Mouse (Mus musculus) neural tube, embryonic 13.5 days (tissue): ENCODE data around the gene Gpr12. TPM values are rescaled to one million over a fixed set of nuclear protein-coding genes. Genes with fewer than 3 reads are reported as not detected.
A peak's percentile ranks its signal among the peaks of the same experiment; 100 is the strongest.
"Not testable (repeated sequence)": the region's sequence is repeated elsewhere in the genome, so short reads cannot be mapped to it uniquely, and the experiment has no call there.

ENCODE experiments used
- ATAC-seq: fragments of 200-750 bp; cut with Nextera tagmentation; 2 replicates; pipeline ENCODE4 v1.8.0; 2017; ENCODE audit warnings: low read depth, mild to moderate bottlenecking, moderate TSS enrichment, moderate library complexity
- H3K27ac ChIP-seq: fragments of 300-500 bp; sonication (generic); replicated peaks from 2 replicates; pipeline ENCODE4 v1.5.1; 2015; ENCODE audit warnings: moderate library complexity, mild to moderate bottlenecking, inconsistent platforms
- H3K27me3 ChIP-seq: fragments of 300-500 bp; sonication (generic); 2 replicates; pipeline ENCODE4 v1.6.1; 2015; ENCODE audit warnings: mild to moderate bottlenecking, inconsistent platforms
- H3K36me3 ChIP-seq: fragments of 300-500 bp; sonication (generic); 2 replicates; pipeline ENCODE4 v1.6.1; 2015; ENCODE audit warnings: mild to moderate bottlenecking, inconsistent platforms
- H3K4me1 ChIP-seq: fragments of 300-500 bp; sonication (generic); replicated peaks from 2 replicates; pipeline ENCODE4 v1.6.1; 2015; ENCODE audit warnings: inconsistent platforms
- H3K4me2 ChIP-seq: fragments of 300-500 bp; sonication (generic); 2 replicates; pipeline ENCODE4 v1.6.1; 2015; ENCODE audit warnings: inconsistent platforms, mild to moderate bottlenecking, moderate library complexity
- H3K4me3 ChIP-seq: fragments of 300-500 bp; sonication (generic); 2 replicates; pipeline ENCODE4 v1.5.1; 2015; ENCODE audit warnings: mild to moderate bottlenecking, inconsistent platforms
- H3K9ac ChIP-seq: fragments of 300-500 bp; sonication (generic); 2 replicates; pipeline ENCODE4 v1.6.1; 2015; ENCODE audit warnings: moderate library complexity, mild to moderate bottlenecking, inconsistent platforms
- H3K9me3 ChIP-seq: fragments of 300-500 bp; sonication (generic); 2 replicates; pipeline ENCODE4 v1.6.1; 2016; ENCODE audit warnings: inconsistent platforms
- WGBS: fragments of 180-500 bp; shearing (Covaris S2); methylation state at CpG from one replicate; pipeline ENCODE4 v1.1.7; 2015; 5-methylcytosine and 5-hydroxymethylcytosine counted together
- polyA plus RNA-seq: library from polyadenylated mRNA; unstranded; fragments of >200 nt; fragmentation: Nextera tagmentation; extraction: Ambion mirVana; gene quantifications from 2 replicates; pipeline ENCODE4 v1.2.1, GENCODE M21; 2015

The Gpr12 gene
- polyA plus RNA-seq, 1 experiment from 2014 or later, result 8.8 TPM

GRCm38 (mm10) chr5:146584156-146584477, 922 bp downstream of the Gpr12 start:
- Histone ChIP-seq H3K4me3 (peak overlapping the region; percentile 59), H3K9me3 (no peaks in the 10 kb centered on the region), H3K4me2 (peak overlapping the region; percentile 86), H3K9ac (peak overlapping the region; percentile 70), H3K27ac (no peak overlapping the region), H3K27me3 (peaks cover 83% of the 10 kb centered on the region), H3K36me3 (no peaks in the 10 kb centered on the region), H3K4me1 (peaks cover 24% of the 10 kb centered on the region)
- 8% methylated on average over 10 of the region's 10 CpGs for WGBS
- ATAC-seq, result no peak; the same call in 1 of the 2 replicates

GRCm38 (mm10) chr5:146576668-146577067, 8.4 kb downstream of the Gpr12 start:
- 0 out of 2 replicates have a peak, but pooled peaks cover 4% of the 10 kb centered on the region for H3K9me3 ChIP-seq
- H3K27me3 ChIP-seq, result peaks cover 14% of the 10 kb centered on the region
- no peaks in the 10 kb centered on the region for H3K4me1 ChIP-seq
- no peak overlapping the region for H3K4me3 ChIP-seq
- H3K36me3 ChIP-seq, result no peaks in the 10 kb centered on the region
- H3K27ac ChIP-seq, result no peak overlapping the region
- no peak for ATAC-seq
- 89% methylated on average over 3 of the region's 3 CpGs for WGBS
- no peak overlapping the region for H3K9ac ChIP-seq
- no peak overlapping the region for H3K4me2 ChIP-seq

- not testable (repeated sequence) for H3K9ac ChIP-seq, H3K36me3 ChIP-seq, H3K27me3 ChIP-seq, H3K4me1 ChIP-seq, ATAC-seq, H3K9me3 ChIP-seq, H3K27ac ChIP-seq, H3K4me2 ChIP-seq, H3K4me3 ChIP-seq
- WGBS, result 87% methylated on average over 4 of the region's 4 CpGs
These were observed 12.3 kb downstream of the Gpr12 start for GRCm38 (mm10) chr5:146572735-146573042.

GRCm38 (mm10) chr5:146571830-146572734, 13.0 kb downstream of the Gpr12 start:
- not testable (repeated sequence) for H3K4me3 ChIP-seq, H3K9me3 ChIP-seq, H3K27ac ChIP-seq, ATAC-seq, H3K4me2 ChIP-seq, H3K9ac ChIP-seq, H3K36me3 ChIP-seq, H3K4me1 ChIP-seq, H3K27me3 ChIP-seq
- WGBS, result 61% methylated on average over 6 of the region's 6 CpGs

GRCm38 (mm10) chr5:146570179-146570578, 14.9 kb downstream of the Gpr12 start:
- 85% methylated on average over 6 of the region's 6 CpGs for WGBS
- H3K4me3 ChIP-seq, H3K27ac ChIP-seq: not testable (repeated sequence)

GRCm38 (mm10) chr5:146567054-146567453, 18.0 kb downstream of the Gpr12 start:
- 58% methylated on average over 4 of the region's 4 CpGs for WGBS
- 0 out of 2 replicates have a peak, but pooled peaks have one; percentile 11 for ATAC-seq
- H3K4me3 ChIP-seq, result no peak overlapping the region

More at GRCm38 (mm10) chr5:146570179-146570578, 14.9 kb downstream of the Gpr12 start:
- H3K9me3 ChIP-seq, H3K4me1 ChIP-seq, H3K27me3 ChIP-seq, H3K4me2 ChIP-seq, ATAC-seq, H3K9ac ChIP-seq, H3K36me3 ChIP-seq: not testable (repeated sequence)

GRCm38 (mm10) chr5:146564259-146564658, 20.8 kb downstream of the Gpr12 start:
- no peak for ATAC-seq
- Histone ChIP-seq H3K4me2 (no peak overlapping the region), H3K4me1 (no peaks in the 10 kb centered on the region), H3K27ac (no peak overlapping the region), H3K9ac (no peak overlapping the region), H3K4me3 (no peak overlapping the region), H3K9me3 (no peaks in the 10 kb centered on the region), H3K27me3 (no peaks in the 10 kb centered on the region), H3K36me3 (no peaks in the 10 kb centered on the region)
- WGBS, result 81% methylated on average over 1 of the region's 1 CpGs

More at GRCm38 (mm10) chr5:146567054-146567453, 18.0 kb downstream of the Gpr12 start:
- Histone ChIP-seq H3K27me3 (no peaks in the 10 kb centered on the region), H3K4me1 (no peaks in the 10 kb centered on the region), H3K36me3 (no peaks in the 10 kb centered on the region), H3K27ac (no peak overlapping the region), H3K9ac (no peak overlapping the region), H3K9me3 (no peaks in the 10 kb centered on the region), H3K4me2 (no peak overlapping the region)

- no CpG with 5 or more reads among the region's 3 CpGs for WGBS
- H3K4me2 ChIP-seq, result not testable (repeated sequence)
These were observed 29.2 kb downstream of the Gpr12 start, which contains the start of gene Gm3415 for GRCm38 (mm10) chr5:146555836-146556235. Gm3415 (plus strand) TSS chr5:146556136.

GRCm38 (mm10) chr5:146537347-146537746, 47.7 kb downstream of the Gpr12 start, which contains the start of gene Gm3409:
Gm3409 (plus strand) TSS chr5:146537647.
- 93% methylated on average over 2 of the region's 3 CpGs for WGBS
- H3K27me3 ChIP-seq, H3K36me3 ChIP-seq, H3K4me2 ChIP-seq, H3K9ac ChIP-seq, H3K4me1 ChIP-seq, ATAC-seq, H3K9me3 ChIP-seq, H3K27ac ChIP-seq, H3K4me3 ChIP-seq: not testable (repeated sequence)

More at GRCm38 (mm10) chr5:146555836-146556235, 29.2 kb downstream of the Gpr12 start, which contains the start of gene Gm3415:
- H3K27me3 ChIP-seq, H3K27ac ChIP-seq, H3K9me3 ChIP-seq, H3K4me3 ChIP-seq, H3K4me1 ChIP-seq, H3K36me3 ChIP-seq, H3K9ac ChIP-seq, ATAC-seq: not testable (repeated sequence)

Other genes starting within 250 kb of the Gpr12 start
- gene Wasf3, start 200.3 kb downstream of the Gpr12 start, polyA plus RNA-seq, result 14.4 and 14.8 TPM in 2 replicates
- not detected in 2 replicates for gene Gm6408, start 103.3 kb downstream of the Gpr12 start, polyA plus RNA-seq
- gene Gm6370, start 93.9 kb downstream of the Gpr12 start, polyA plus RNA-seq, result not detected in 2 replicates
- not detected in 2 replicates for gene 4930449I24Rik, start 82.8 kb downstream of the Gpr12 start, polyA plus RNA-seq
- not detected in 2 replicates for gene Gm3402, start 71.1 kb downstream of the Gpr12 start, polyA plus RNA-seq
- not detected in 2 replicates for gene Gm3404, start 59.4 kb downstream of the Gpr12 start, polyA plus RNA-seq
- gene Gm3409, start 47.6 kb downstream of the Gpr12 start, polyA plus RNA-seq, result not detected in 2 replicates
- gene Gm3415, start 29.1 kb downstream of the Gpr12 start, polyA plus RNA-seq, result not detected in 2 replicates
- gene Usp12, start 209.8 kb upstream of the Gpr12 start, polyA plus RNA-seq, result 22.3 and 22.5 TPM in 2 replicates
- 364 and 418 TPM in 2 replicates for gene Rpl21, start 247.7 kb upstream of the Gpr12 start, polyA plus RNA-seq